Mouse (Mus musculus) cerebellum, adult 2 months (tissue): ENCODE measurements around the gene Mtfp1. TPM values are rescaled to one million over a fixed set of nuclear protein-coding genes. Genes with fewer than 3 reads are reported as not detected.

Experiments used
- DNase-seq, 2 experiments: peaks; one replicate each; pipeline ENCODE4 v3.0.0; 2021
- H3K27ac ChIP-seq: fragments of 200-500 bp; 2 replicates; pipeline ENCODE4 v1.5.1; 2012; ENCODE audit warnings: low read length, control low read depth, inconsistent platforms; ENCODE audit not compliant: insufficient read depth
- H3K27me3 ChIP-seq: fragments of 200-500 bp; 2 replicates; pipeline ENCODE4 v1.6.1; 2012; ENCODE audit warnings: inconsistent platforms, mild to moderate bottlenecking, low read length, moderate library complexity; ENCODE audit not compliant: control insufficient read depth, insufficient read depth
- H3K4me1 ChIP-seq: fragments of 200-500 bp; 2 replicates; pipeline ENCODE4 v1.6.1; 2011; ENCODE audit warnings: low read length; ENCODE audit not compliant: control insufficient read depth, insufficient read depth
- H3K4me3 ChIP-seq: fragments of 200-500 bp; replicated peaks from 2 replicates; pipeline ENCODE3; 2011; ENCODE audit warnings: mild to moderate bottlenecking, low read depth, low read length, control low read depth; ENCODE audit not compliant: insufficient read depth
- CTCF ChIP-seq: fragments of 200-500 bp; IDR thresholded peaks from 2 replicates; pipeline ENCODE4 v1.5.1; 2011; ENCODE audit warnings: low read depth, mild to moderate bottlenecking, control low read depth, low read length, moderate library complexity, borderline replicate concordance; ENCODE audit not compliant: insufficient read depth
- POLR2A ChIP-seq: fragments of 200-500 bp; IDR thresholded peaks from 2 replicates; pipeline ENCODE4 v1.6.1; 2011; ENCODE audit warnings: low read length, control low read depth, borderline replicate concordance; ENCODE audit not compliant: insufficient read depth
- WGBS: fragments of 180-500 bp; shearing (Covaris S2); methylation state at CpG from one replicate; pipeline ENCODE4 v1.1.7; 2018; 5-methylcytosine and 5-hydroxymethylcytosine counted together
- polyA plus RNA-seq: library from polyadenylated mRNA; depleted of rRNA; stranded (reverse); fragments of >200 nt; gene quantifications from 2 replicates; pipeline ENCODE4 v1.2.3, GENCODE M21; 2012; rRNA removed

Gene Mtfp1
- 60.5 and 65.2 TPM in 2 replicates for polyA plus RNA-seq

GRCm38 (mm10) chr11:4095171-4096053 lies at the start of gene Mtfp1:
Mtfp1 (minus strand) TSS chr11:4095445.
- peak; percentile 74 to 76 for DNase-seq
- WGBS = 5% methylated on average over 34 of the region's 34 CpGs
- H3K4me1 ChIP-seq = peaks cover 3% of the 10 kb centered on the region; the same call in 1 of the 2 replicates
- peak; percentile 10; the same call in 1 of the 2 replicates for TF ChIP-seq POLR2A
- TF ChIP-seq CTCF = no peak
- H3K4me3 ChIP-seq = peak within 1 kb of the TSS; percentile 87
- peak within 1 kb of the TSS; percentile 32; the same call in 1 of the 2 replicates for H3K27ac ChIP-seq
- no peaks in the 10 kb centered on the region for H3K27me3 ChIP-seq

- Histone ChIP-seq H3K27ac (no peak overlapping the region), H3K4me3 (no peak overlapping the region), H3K27me3 (no peaks in the 10 kb centered on the region), H3K4me1 (no peaks in the 10 kb centered on the region)
- no peak for TF ChIP-seq POLR2A
- TF ChIP-seq CTCF = no peak
- WGBS = 29% methylated on average over 21 of the region's 21 CpGs
- DNase-seq = no peak
These were observed 48.2 kb upstream of the Mtfp1 start for GRCm38 (mm10) chr11:4143281-4144062.

- no peak overlapping the region for H3K27ac ChIP-seq
- TF ChIP-seq CTCF = no peak
- no peak overlapping the region for H3K4me3 ChIP-seq
- WGBS = 74% methylated on average over 4 of the region's 4 CpGs
- DNase-seq = no peak
- no peaks in the 10 kb centered on the region for H3K27me3 ChIP-seq
- H3K4me1 ChIP-seq = no peaks in the 10 kb centered on the region; the same call in 1 of the 2 replicates
These were observed 47.1 kb upstream of the Mtfp1 start for GRCm38 (mm10) chr11:4142352-4142751.

- no peak for DNase-seq
- TF ChIP-seq CTCF = no peak
- no peak for TF ChIP-seq POLR2A
- no peaks in the 10 kb centered on the region for H3K27me3 ChIP-seq
- no peak overlapping the region for H3K4me3 ChIP-seq
- H3K4me1 ChIP-seq = peaks cover 3% of the 10 kb centered on the region; the same call in 1 of the 2 replicates
- no peak overlapping the region for H3K27ac ChIP-seq
These were observed 46.3 kb upstream of the Mtfp1 start for GRCm38 (mm10) chr11:4141505-4141904.

GRCm38 (mm10) chr11:4138964-4139363 lies 43.7 kb upstream of the Mtfp1 start:
- no peak for DNase-seq
- TF ChIP-seq CTCF (no peak), POLR2A (no peak)
- Histone ChIP-seq H3K27ac (no peak overlapping the region), H3K27me3 (no peaks in the 10 kb centered on the region), H3K4me3 (no peak overlapping the region), H3K4me1 (peaks cover 5% of the 10 kb centered on the region; the same call in 1 of the 2 replicates)
- 83% methylated on average over 2 of the region's 2 CpGs for WGBS

GRCm38 (mm10) chr11:4134986-4135935 lies 40.0 kb upstream of the Mtfp1 start, which contains the start of gene Rnf215:
Rnf215 (plus strand) TSS chr11:4135202.
- WGBS = under 1% methylated on average over 65 of the region's 66 CpGs
- H3K27me3 ChIP-seq = no peaks in the 10 kb centered on the region
- peak; percentile 88 to 91 for DNase-seq
- peaks cover 5% of the 10 kb centered on the region; the same call in 1 of the 2 replicates for H3K4me1 ChIP-seq
- peak within 1 kb of the TSS; percentile 63 for H3K27ac ChIP-seq
- TF ChIP-seq CTCF (peak; percentile 51; the same call in 1 of the 2 replicates), POLR2A (peak; percentile 58; the same call in 1 of the 2 replicates)
- H3K4me3 ChIP-seq = peak within 1 kb of the TSS; percentile 92

- H3K4me1 ChIP-seq = peaks cover 5% of the 10 kb centered on the region; the same call in 1 of the 2 replicates
- WGBS = 61% methylated on average over 6 of the region's 6 CpGs
- no peak for TF ChIP-seq POLR2A
- no peak for TF ChIP-seq CTCF
- no peaks in the 10 kb centered on the region for H3K27me3 ChIP-seq
- no peak for DNase-seq
- H3K27ac ChIP-seq = peak overlapping the region; percentile 44
- H3K4me3 ChIP-seq = peak overlapping the region; percentile 92
These were observed 39.2 kb upstream of the Mtfp1 start for GRCm38 (mm10) chr11:4134400-4134799.
